ENCODE assay signal across 20 mouse cellular contexts in the genomic region with DNA sequence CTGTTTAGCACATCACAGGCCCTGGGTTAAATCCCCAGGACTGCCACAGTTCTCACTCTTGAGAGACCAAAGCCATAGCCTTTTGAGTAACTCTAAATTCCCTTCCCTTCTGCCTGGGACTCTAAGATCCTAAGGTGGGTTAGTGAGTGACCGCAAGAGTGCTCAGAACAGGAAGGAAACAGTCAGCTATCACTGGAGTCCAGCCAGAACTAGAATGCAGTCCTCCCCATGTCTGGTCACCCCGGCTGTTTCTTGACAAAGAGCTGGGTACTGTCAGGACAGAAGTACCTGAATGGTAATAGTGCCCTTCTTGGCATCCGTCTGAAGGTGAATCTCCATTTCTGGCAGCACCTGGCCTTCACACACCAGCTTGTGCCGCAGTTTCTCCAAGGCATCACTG. TPM values are rescaled to one million over a fixed set of nuclear protein-coding genes. Genes with fewer than 3 reads are reported as not detected.
DNase-seq lines count a peak whose midpoint lies in the region; ATAC-seq lines count a peak whose summit lies in the region.
"Had no signal": no experiment of that assay in that cellular context is flagged by ENCODE, and none has a peak within 500 bp of the region (broad histone marks: within the 10 kb centered on the region; RNA-seq: fewer than 3 reads in every experiment).

No protein-coding gene starts in this region.

- no peak overlapping the region for H3K9ac ChIP-seq in midbrain, embryonic 11.5 days (ENCODE audit: low read length)
- no peak overlapping the region for H3K9ac ChIP-seq in midbrain, embryonic 13.5 days (replicated peaks)

- H3K9me3 ChIP-seq in midbrain, embryonic 11.5 days (ENCODE audit: control insufficient read depth, low read length) = no peaks in the 10 kb centered on the region
- no peaks in the 10 kb centered on the region for H3K9me3 ChIP-seq in midbrain, embryonic 13.5 days
- H3K9me3 ChIP-seq: G1E had no signal

- peak; percentile 53 for DNase-seq in midbrain, embryonic 11.5 days (ENCODE audit: low spot score, missing footprints)
- peak; percentile 54 for DNase-seq in 416B (ENCODE audit: low read depth)
- DNase-seq in gastrocnemius, postnatal 25 days = no peak
- DNase-seq: adrenal gland, adult 2 months; adrenal gland, adult 8-10 months; adrenal gland, postnatal 10 days; adrenal gland, postnatal 14 days; adrenal gland, postnatal 25 days; adrenal gland, postnatal 36 days; B cell, adult 2 months; cerebellum, adult 11 months; cerebellum, adult 11-12 months; cerebellum, adult 18-20 months; cerebellum, adult 2 months had no signal

- 93% methylated on average over 4 of the region's 4 CpGs for WGBS in midbrain, embryonic 11.5 days
- 96% methylated on average over 4 of the region's 4 CpGs for WGBS in midbrain, embryonic 13.5 days

- no peaks in the 10 kb centered on the region for H3K4me1 ChIP-seq in midbrain, embryonic 11.5 days (ENCODE audit: control insufficient read depth, insufficient read depth, low read length)
- no peaks in the 10 kb centered on the region for H3K4me1 ChIP-seq in midbrain, embryonic 13.5 days (replicated peaks)

- no peak overlapping the region for H3K4me3 ChIP-seq in midbrain, embryonic 11.5 days (ENCODE audit: low read depth, low read length)
- H3K4me3 ChIP-seq in midbrain, embryonic 13.5 days (replicated peaks) = no peak overlapping the region

- H3K27me3 ChIP-seq in midbrain, embryonic 11.5 days (ENCODE audit: control insufficient read depth, insufficient read depth, low read length) = no peaks in the 10 kb centered on the region
- no peaks in the 10 kb centered on the region for H3K27me3 ChIP-seq in midbrain, embryonic 13.5 days
- H3K27me3 ChIP-seq: CH12.LX, Patski had no signal

- H3K27ac ChIP-seq in midbrain, embryonic 11.5 days (ENCODE audit: low read depth, low read length) = no peak overlapping the region
- H3K27ac ChIP-seq in midbrain, embryonic 13.5 days = no peak overlapping the region

- no peak overlapping the region for H3K4me2 ChIP-seq in midbrain, embryonic 11.5 days
- no peak overlapping the region for H3K4me2 ChIP-seq in midbrain, embryonic 13.5 days (replicated peaks)

- no peak for ATAC-seq in midbrain, embryonic 11.5 days (ENCODE audit: low FRiP score)
- ATAC-seq in midbrain, embryonic 13.5 days = no peak
- ATAC-seq: activated CD4-positive, CD25-positive, alpha-beta regulatory T cell, adult 4 months; CD4-positive, CD25-positive, alpha-beta regulatory T cell, adult 4 months; Patski had no signal

- H3K36me3 ChIP-seq in midbrain, embryonic 11.5 days (ENCODE audit: control insufficient read depth, insufficient read depth, low read length) = peaks cover 24% of the 10 kb centered on the region; the same call in 1 of the 2 replicates
- peaks cover 83% of the 10 kb centered on the region for H3K36me3 ChIP-seq in midbrain, embryonic 13.5 days

RNA-seq across cellular contexts. Expression of a gene that starts 12.7 kb away (rescaled TPM):
- polyA plus RNA-seq in midbrain, embryonic 11.5 days (2014; fragmentation: Nextera tagmentation; extraction: Ambion mirVana) = 74.5 and 77.0 TPM in 2 replicates
- 48.4 and 51.2 TPM in 2 replicates for polyA plus RNA-seq in midbrain, embryonic 13.5 days (2015; fragmentation: Nextera tagmentation; extraction: Ambion mirVana)
- total RNA-seq in gastrocnemius, postnatal 25 days (2021) = 100 to 1,000 TPM in 1 of 2 experiments, 10 to 100 TPM in 1; 98.1 to 108 TPM

RNA-seq across cellular contexts. Expression of a gene that starts 28.2 kb away (rescaled TPM):
- 4.6 and 5.8 TPM in 2 replicates for polyA plus RNA-seq in midbrain, embryonic 11.5 days (2014; fragmentation: Nextera tagmentation; extraction: Ambion mirVana)
- polyA plus RNA-seq in midbrain, embryonic 13.5 days (2015; fragmentation: Nextera tagmentation; extraction: Ambion mirVana) = 5.1 and 7.1 TPM in 2 replicates
- total RNA-seq in gastrocnemius, postnatal 25 days (2021) = not detected
- total RNA-seq: adrenal gland, adult 2 months; adrenal gland, adult 8-10 months; adrenal gland, postnatal 10 days; adrenal gland, postnatal 14 days; adrenal gland, postnatal 25 days; adrenal gland, postnatal 36 days had no signal
- polyA plus RNA-seq: adrenal gland, adult 2 months; G1E had no signal
